Mouse (Mus musculus) c-Kit-positive CD71-positive TER-119-negative erythroid progenitor cells, embryonic 14.5 days (primary cell): ENCODE data around the gene Olfr1305.

Experiments used
- DNase-seq: peaks from one replicate; pipeline ENCODE4 v3.0.0-alpha.2; 2013; ENCODE audit warnings: low read depth

Gene Olfr1305

DNA sequence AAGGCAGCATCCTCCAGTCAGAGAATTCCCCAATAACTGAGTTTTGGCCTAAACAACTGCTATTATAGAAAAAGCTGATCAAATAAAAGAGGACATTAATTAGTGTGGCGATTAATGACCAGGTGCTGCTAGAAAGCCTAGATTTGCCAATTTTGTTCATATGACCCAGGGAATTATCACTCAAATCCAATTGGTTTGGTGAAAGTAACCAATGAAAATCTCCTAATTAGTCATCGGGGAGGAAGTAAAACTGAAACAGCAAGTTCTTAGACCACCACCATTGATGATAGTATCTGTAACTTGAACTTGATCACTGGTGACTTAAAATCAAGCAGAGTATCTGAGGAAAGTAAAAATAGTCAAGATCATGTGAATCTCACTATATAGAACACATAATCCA lies at the start of gene Olfr1305:
Olfr1305 (minus strand) TSS at position 101 of the 400 bp plus-strand sequence.
- no peak for DNase-seq

- no peak for DNase-seq
Observed at GRCm38 (mm10) chr2:111916171-111916570, 39.2 kb upstream of the Olfr1305 start, which contains the start of gene Olfr1306. Gene Olfr1306 (minus strand): TSS chr2:111916271.

DNA sequence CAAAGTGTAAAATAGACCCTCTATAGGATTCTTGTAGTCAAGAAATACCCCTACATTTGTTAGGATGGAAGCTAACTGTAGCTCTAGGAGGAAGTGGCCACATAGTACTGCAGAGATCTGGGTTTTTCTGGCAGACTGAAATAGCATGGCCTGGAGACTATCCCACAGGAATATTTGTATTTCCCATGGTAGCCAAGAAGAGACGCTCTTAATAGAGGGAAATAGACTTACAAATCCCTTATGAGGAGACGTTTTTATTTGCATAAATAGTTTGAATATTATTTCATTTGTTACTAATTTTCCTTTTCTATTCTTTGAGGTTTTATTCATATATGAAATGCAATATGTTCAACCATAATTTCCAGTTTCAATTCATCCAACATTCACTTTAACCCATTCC lies 56.7 kb downstream of the Olfr1305 start, which contains the start of gene Olfr1303:
Olfr1303 (minus strand) TSS at position 101 of the 400 bp plus-strand sequence.
- DNase-seq = no peak
